Mouse (Mus musculus) forebrain, postnatal 0 days (tissue): ENCODE results near the gene Gm47841. TPM values are rescaled to one million over a fixed set of nuclear protein-coding genes. Genes with fewer than 3 reads are reported as not detected.

Experiments used
- ATAC-seq: fragments of 200-750 bp; cut with Nextera tagmentation; 2 replicates; pipeline ENCODE4 v1.8.0; 2017; ENCODE audit warnings: mild to moderate bottlenecking, moderate library complexity
- DNase-seq: peaks from one replicate; pipeline ENCODE4 v3.0.0-alpha.2; 2015
- H3K27ac ChIP-seq: fragments of 300-500 bp; sonication (generic); 2 replicates; pipeline ENCODE4 v1.5.1; 2014; ENCODE audit warnings: low read depth, mild to moderate bottlenecking, antibody characterized with exemption, low read length, moderate library complexity, mixed read lengths
- H3K27me3 ChIP-seq: fragments of 300-500 bp; sonication (generic); 2 replicates; pipeline ENCODE4 v1.6.1; 2014; ENCODE audit warnings: mild to moderate bottlenecking, low read length, mixed read lengths; ENCODE audit not compliant: insufficient read depth
- H3K36me3 ChIP-seq: fragments of 300-500 bp; sonication (generic); 2 replicates; pipeline ENCODE4 v1.6.1; 2014; ENCODE audit warnings: mild to moderate bottlenecking, moderate library complexity; ENCODE audit not compliant: insufficient read depth
- H3K4me1 ChIP-seq: fragments of 300-500 bp; sonication (generic); 2 replicates; pipeline ENCODE4 v1.6.1; 2014; ENCODE audit warnings: antibody characterized with exemption; ENCODE audit not compliant: insufficient read depth
- H3K4me2 ChIP-seq: fragments of 300-500 bp; sonication (generic); 2 replicates; pipeline ENCODE4 v1.6.1; 2014; ENCODE audit warnings: low read depth, mild to moderate bottlenecking, moderate library complexity
- H3K4me3 ChIP-seq: fragments of 300-500 bp; sonication (generic); 2 replicates; pipeline ENCODE4 v1.5.1; 2014; ENCODE audit warnings: low read depth, low read length, mixed read lengths
- H3K9ac ChIP-seq: fragments of 300-500 bp; sonication (generic); 2 replicates; pipeline ENCODE4 v1.6.1; 2014; ENCODE audit warnings: mild to moderate bottlenecking
- H3K9me3 ChIP-seq: fragments of 300-500 bp; sonication (generic); 2 replicates; pipeline ENCODE4 v1.6.1; 2016; ENCODE audit warnings: low read length
- CTCF ChIP-seq: sonication (generic); IDR thresholded peaks from 2 replicates; pipeline ENCODE4 v1.5.1; 2016; ENCODE audit warnings: antibody characterized with exemption, control low read depth, low read depth
- WGBS: fragments of 180-500 bp; shearing (Covaris S2); extraction: QIAGEN DNeasy Blood & Tissue Kit; methylation state at CpG from one replicate; pipeline ENCODE4 v1.1.7; 2014; 5-methylcytosine and 5-hydroxymethylcytosine counted together
- polyA plus RNA-seq: library from polyadenylated mRNA; unstranded; fragments of >200 nt; fragmentation: Nextera tagmentation; extraction: Ambion mirVana; gene quantifications from 2 replicates; pipeline ENCODE4 v1.2.1, GENCODE M21; 2015
- total RNA-seq: library from RNA; depleted of rRNA; stranded (reverse); fragments of >200 nt; gene quantifications from 2 replicates; pipeline ENCODE4 v1.2.3, GENCODE M21; 2014; rRNA removed

The Gm47841 gene
- total and polyA plus RNA-seq, 2 experiments from 2014 or later, result not detected

DNA sequence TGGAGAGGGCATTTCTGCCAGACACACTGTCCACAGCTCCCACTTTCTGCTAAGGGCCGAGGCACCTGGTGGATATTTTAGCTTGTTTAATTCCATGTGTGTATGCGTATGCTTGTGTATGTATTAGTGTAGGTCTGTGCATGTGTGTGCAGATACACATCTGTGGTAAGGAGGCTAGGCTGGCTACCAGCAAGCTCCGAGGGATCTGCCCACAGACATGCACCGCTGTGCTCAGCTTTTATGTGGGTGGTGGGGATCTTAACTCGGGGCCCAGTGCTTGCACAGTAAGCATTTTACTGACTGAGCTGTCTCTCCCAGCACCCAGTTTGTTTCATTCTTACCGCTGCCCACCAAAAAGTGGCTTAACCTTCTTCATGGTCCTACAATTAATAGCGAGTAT lies 40.0 kb downstream of the Gm47841 start:
- no peak overlapping the region for H3K9ac ChIP-seq
- H3K4me1 ChIP-seq, result no peaks in the 10 kb centered on the region
- TF ChIP-seq CTCF, result no peak
- no peak overlapping the region for H3K4me3 ChIP-seq
- WGBS, result 69% methylated on average over 7 of the region's 7 CpGs
- no peaks in the 10 kb centered on the region for H3K27me3 ChIP-seq
- ATAC-seq, result no peak
- H3K9me3 ChIP-seq, result no peaks in the 10 kb centered on the region
- peaks cover 16% of the 10 kb centered on the region for H3K36me3 ChIP-seq
- H3K4me2 ChIP-seq, result no peak overlapping the region
- no peak for DNase-seq
- H3K27ac ChIP-seq, result no peak overlapping the region

- DNase-seq, result no peak
- no peak overlapping the region for H3K9ac ChIP-seq
- ATAC-seq, result no peak
Measured at GRCm38 (mm10) chr15:101006251-101007040, 40.8 kb downstream of the Gm47841 start.

DNA sequence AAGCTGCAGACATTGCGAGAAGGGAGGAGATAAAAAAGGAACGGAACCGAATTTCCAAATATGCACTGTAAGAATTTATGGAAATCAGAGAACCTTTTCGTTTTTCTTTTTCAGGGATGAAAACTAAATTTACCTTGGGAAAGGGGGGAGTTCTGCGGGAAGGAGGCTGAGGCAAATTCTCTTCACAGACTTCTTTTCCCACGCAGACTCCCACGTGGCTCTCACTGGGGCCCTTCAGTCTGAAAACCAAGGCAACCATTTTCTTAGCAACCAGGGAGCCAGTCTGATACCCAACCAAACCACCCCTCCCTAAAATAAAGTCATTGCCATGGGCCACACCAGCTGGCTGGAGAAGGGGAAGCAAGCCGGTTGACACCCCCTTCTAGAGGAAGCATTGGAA lies 41.5 kb downstream of the Gm47841 start:
- Histone ChIP-seq H3K4me1 (no peaks in the 10 kb centered on the region), H3K4me2 (no peak overlapping the region), H3K36me3 (peaks cover 18% of the 10 kb centered on the region), H3K9me3 (no peaks in the 10 kb centered on the region), H3K4me3 (no peak overlapping the region), H3K27me3 (no peaks in the 10 kb centered on the region), H3K27ac (no peak overlapping the region), H3K9ac (no peak overlapping the region)
- 81% methylated on average over 8 of the region's 8 CpGs for WGBS
- TF ChIP-seq CTCF, result no peak
- ATAC-seq (no peak), DNase-seq (no peak)

More at GRCm38 (mm10) chr15:101006251-101007040, 40.8 kb downstream of the Gm47841 start:
- H3K4me2 ChIP-seq, result peak overlapping the region; percentile 23
- no peak for TF ChIP-seq CTCF
- H3K9me3 ChIP-seq, result no peaks in the 10 kb centered on the region
- H3K27ac ChIP-seq, result no peak overlapping the region
- no peak overlapping the region for H3K4me3 ChIP-seq
- H3K36me3 ChIP-seq, result peaks cover 20% of the 10 kb centered on the region
- WGBS, result 17% methylated on average over 14 of the region's 15 CpGs
- H3K4me1 ChIP-seq, result no peaks in the 10 kb centered on the region
- no peaks in the 10 kb centered on the region for H3K27me3 ChIP-seq

GRCm38 (mm10) chr15:101004538-101004937 lies 42.7 kb downstream of the Gm47841 start:
- ATAC-seq (no peak), DNase-seq (no peak)
- H3K27ac ChIP-seq, result no peak overlapping the region
- no peak overlapping the region for H3K4me2 ChIP-seq
- TF ChIP-seq CTCF, result no peak
- WGBS, result 49% methylated on average over 3 of the region's 3 CpGs
- no peaks in the 10 kb centered on the region for H3K9me3 ChIP-seq
- no peak overlapping the region for H3K4me3 ChIP-seq
- H3K9ac ChIP-seq, result no peak overlapping the region
- no peaks in the 10 kb centered on the region for H3K27me3 ChIP-seq
- H3K4me1 ChIP-seq, result no peaks in the 10 kb centered on the region
- H3K36me3 ChIP-seq, result peaks cover 14% of the 10 kb centered on the region

DNA sequence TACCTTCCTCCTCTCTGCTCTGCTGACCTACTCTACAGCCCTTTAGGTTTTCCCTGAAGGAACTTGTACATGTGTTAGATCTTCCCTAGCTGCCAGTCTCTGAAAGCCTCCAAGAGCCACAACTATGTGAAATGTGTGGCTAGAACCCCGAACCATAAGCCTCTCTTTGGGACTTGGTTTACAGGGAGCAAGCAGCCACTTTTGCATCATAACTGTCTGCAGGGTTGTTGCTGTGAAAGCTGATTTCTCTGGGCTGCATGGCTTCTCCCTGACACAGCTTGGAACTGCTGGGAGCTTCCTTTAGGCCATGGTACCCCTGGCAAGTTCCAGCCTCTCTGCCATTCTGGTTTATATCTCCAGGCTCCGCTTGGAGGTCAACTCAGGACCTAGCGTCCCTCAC lies 44.7 kb downstream of the Gm47841 start:
- Histone ChIP-seq H3K9ac (no peak overlapping the region), H3K9me3 (no peaks in the 10 kb centered on the region), H3K4me3 (no peak overlapping the region), H3K4me2 (no peak overlapping the region), H3K36me3 (peaks cover 14% of the 10 kb centered on the region), H3K27me3 (no peaks in the 10 kb centered on the region), H3K27ac (no peak overlapping the region), H3K4me1 (no peaks in the 10 kb centered on the region)
- no peak for TF ChIP-seq CTCF
- no peak for ATAC-seq
- DNase-seq, result no peak
- WGBS, result 96% methylated on average over 3 of the region's 3 CpGs

GRCm38 (mm10) chr15:101001685-101002084 lies 45.5 kb downstream of the Gm47841 start:
- Histone ChIP-seq H3K9me3 (no peaks in the 10 kb centered on the region), H3K36me3 (peaks cover 14% of the 10 kb centered on the region), H3K27me3 (no peaks in the 10 kb centered on the region), H3K4me2 (no peak overlapping the region), H3K9ac (no peak overlapping the region), H3K4me3 (no peak overlapping the region), H3K4me1 (no peaks in the 10 kb centered on the region), H3K27ac (no peak overlapping the region)
- no peak for TF ChIP-seq CTCF
- ATAC-seq (no peak), DNase-seq (no peak)
- 98% methylated on average over 1 of the region's 1 CpGs for WGBS

GRCm38 (mm10) chr15:100997090-100997489 lies 50.1 kb downstream of the Gm47841 start:
- ATAC-seq, result peak; percentile 75
- peak; percentile 86 for TF ChIP-seq CTCF
- Histone ChIP-seq H3K4me1 (no peaks in the 10 kb centered on the region), H3K36me3 (peaks cover 2% of the 10 kb centered on the region; the same call in 1 of the 2 replicates), H3K9me3 (no peaks in the 10 kb centered on the region), H3K4me2 (no peak overlapping the region), H3K27me3 (no peaks in the 10 kb centered on the region), H3K4me3 (no peak overlapping the region), H3K27ac (no peak overlapping the region), H3K9ac (no peak overlapping the region)
- DNase-seq, result peak; percentile 74
- WGBS, result 36% methylated on average over 4 of the region's 4 CpGs

Other genes with a start within 250 kb of the Gm47841 start
- gene Scn8a, start 177.5 kb downstream of the Gm47841 start, total RNA-seq, result 22.1 and 26.9 TPM in 2 replicates
- gene Scn8a, start 177.5 kb downstream of the Gm47841 start, polyA plus RNA-seq, result 11.7 and 15.5 TPM in 2 replicates
- gene Fignl2, start 31.2 kb upstream of the Gm47841 start, total RNA-seq, result 0.85 and 1.3 TPM in 2 replicates
- gene Fignl2, start 31.2 kb upstream of the Gm47841 start, polyA plus RNA-seq, result 0.06 TPM in 1 of 2 replicates, not detected in the other
- gene Ankrd33, start 68.4 kb upstream of the Gm47841 start, total RNA-seq, result not detected in 2 replicates
- gene Ankrd33, start 68.4 kb upstream of the Gm47841 start, polyA plus RNA-seq, result not detected in 2 replicates
- 8.7 and 10.7 TPM in 2 replicates for gene Acvrl1, start 81.1 kb upstream of the Gm47841 start, total RNA-seq
- gene Acvrl1, start 81.1 kb upstream of the Gm47841 start, polyA plus RNA-seq, result 5.8 and 6.0 TPM in 2 replicates
- gene Acvr1b, start 126.7 kb upstream of the Gm47841 start, total RNA-seq, result 74.2 and 80.4 TPM in 2 replicates
- 13.2 and 17.4 TPM in 2 replicates for gene Acvr1b, start 126.7 kb upstream of the Gm47841 start, polyA plus RNA-seq
- gene Grasp, start 176.8 kb upstream of the Gm47841 start, total RNA-seq, result 8.8 and 11.1 TPM in 2 replicates
- 3.3 and 3.4 TPM in 2 replicates for gene Grasp, start 176.8 kb upstream of the Gm47841 start, polyA plus RNA-seq
- gene Nr4a1, start 206.9 kb upstream of the Gm47841 start, total RNA-seq, result 8.9 and 9.6 TPM in 2 replicates
- 8.5 and 9.0 TPM in 2 replicates for gene Nr4a1, start 206.9 kb upstream of the Gm47841 start, polyA plus RNA-seq
- 56.3 and 60.0 TPM in 2 replicates for gene Atg101, start 236.9 kb upstream of the Gm47841 start, total RNA-seq
- 81.3 and 94.4 TPM in 2 replicates for gene Atg101, start 236.9 kb upstream of the Gm47841 start, polyA plus RNA-seq
- 0.54 and 1.00 TPM in 2 replicates for gene 6030408B16Rik, start 245.8 kb upstream of the Gm47841 start, total RNA-seq
- gene 6030408B16Rik, start 245.8 kb upstream of the Gm47841 start, polyA plus RNA-seq, result 0.30 and 0.77 TPM in 2 replicates